Mouse (Mus musculus) lung, adult 10 weeks (tissue): ENCODE results near the gene Foxred1. TPM values are rescaled to one million over a fixed set of nuclear protein-coding genes. Genes with fewer than 3 reads are reported as not detected.

Source experiments
- polyA plus RNA-seq: library from polyadenylated mRNA; stranded (reverse); fragments of 350-450 nt; fragmentation: Illumina TruSeq; extraction: RNeasy Lipid Tissue Mini Kit (QIAGEN cat#74804); gene quantifications from one replicate; pipeline ENCODE4 v1.2.3, GENCODE M21; 2014; ENCODE audit warnings: low read depth, low replicate concordance; ENCODE audit not compliant: insufficient read depth

The Foxred1 gene
- 16.0 TPM for polyA plus RNA-seq

GRCm38 (mm10) chr9:35210542-35211474 is at the start of gene Foxred1:
Gene Foxred1 (minus strand): TSS chr9:35211055.

GRCm38 (mm10) chr9:35199772-35200471 is 10.9 kb downstream of the Foxred1 start, which contains the start of the genes Srpr and Tirap:
Gene Srpr (plus strand): TSS chr9:35200175.
Gene Tirap (minus strand): TSS chr9:35200291.

GRCm38 (mm10) chr9:35175251-35176123 is 35.4 kb downstream of the Foxred1 start, which contains the start of gene Dcps:
Gene Dcps (minus strand): TSS chr9:35176061.

Other genes with a start within 250 kb of the Foxred1 start
- 35.1 TPM for gene St3gal4, start 91.8 kb downstream of the Foxred1 start, polyA plus RNA-seq
- 27.4 TPM for gene Dcps, start 35.0 kb downstream of the Foxred1 start, polyA plus RNA-seq
- gene Srpr, start 10.9 kb downstream of the Foxred1 start, polyA plus RNA-seq, result 61.6 TPM
- gene Tirap, start 10.8 kb downstream of the Foxred1 start, polyA plus RNA-seq, result 3.4 TPM
- gene Fam118b, start 56.8 kb upstream of the Foxred1 start, polyA plus RNA-seq, result 15.4 TPM
- gene Rpusd4, start 56.8 kb upstream of the Foxred1 start, polyA plus RNA-seq, result 13.8 TPM
- gene Cdon, start 210.1 kb upstream of the Foxred1 start, polyA plus RNA-seq, result 3.2 TPM